Mouse (Mus musculus) MEL (cell line): ENCODE results near the gene Utrn. TPM values are rescaled to one million over a fixed set of nuclear protein-coding genes. Genes with fewer than 3 reads are reported as not detected.

Source experiments
- DNase-seq: peaks from one replicate; pipeline ENCODE4 v3.0.0; 2011; ENCODE audit warnings: low read depth, low spot score
- H3K27ac ChIP-seq: 2 replicates; pipeline ENCODE4 v1.5.1; 2012; ENCODE audit warnings: low read depth, mild to moderate bottlenecking, control low read depth, low read length, moderate library complexity; ENCODE audit not compliant: control insufficient read depth
- H3K27me3 ChIP-seq, 2 experiments: fragments of 150-350 bp in 1 of 2; sonication (generic) in 1 of 2; 2 replicates each; pipeline ENCODE4 v1.6.1; 2012; ENCODE audit warnings: low read length in 2 of 2, mild to moderate bottlenecking in 2 of 2, improper control_type of control experiment in 1 of 2, moderate library complexity in 1 of 2; ENCODE audit not compliant: insufficient read depth in 2 of 2, control insufficient read depth in 1 of 2
- H3K36me3 ChIP-seq, 2 experiments: 2 replicates each; pipeline ENCODE4 v1.6.1; 2012 to 2014; ENCODE audit warnings: low read length in 2 of 2, improper control_type of control experiment in 1 of 2, inconsistent platforms in 1 of 2, mild to moderate bottlenecking in 1 of 2; ENCODE audit not compliant: insufficient read depth in 2 of 2, control insufficient read depth in 1 of 2
- H3K4me1 ChIP-seq, 2 experiments: fragments of 150-350 bp in 1 of 2; sonication (generic) in 1 of 2; 2 replicates each; pipeline ENCODE4 v1.6.1; 2012; ENCODE audit warnings: low read length in 2 of 2, improper control_type of control experiment in 1 of 2, mild to moderate bottlenecking in 1 of 2; ENCODE audit not compliant: insufficient read depth in 2 of 2, control insufficient read depth in 1 of 2
- H3K4me3 ChIP-seq, 2 experiments: fragments of 150-350 bp in 1 of 2; sonication (generic) in 1 of 2; 2 replicates each; pipeline ENCODE4 v1.5.1; 2012; ENCODE audit warnings: low read depth in 2 of 2, low read length in 2 of 2, mild to moderate bottlenecking in 2 of 2, moderate library complexity in 2 of 2, control low read depth in 1 of 2, improper control_type of control experiment in 1 of 2; ENCODE audit not compliant: control insufficient read depth in 1 of 2, insufficient read depth in 1 of 2
- H3K79me2 ChIP-seq: 2 replicates; pipeline ENCODE4 v1.6.1; 2012; ENCODE audit warnings: mild to moderate bottlenecking, low read length, moderate library complexity; ENCODE audit not compliant: control insufficient read depth, poor library complexity, insufficient read depth
- H3K9ac ChIP-seq: 2 replicates; pipeline ENCODE4 v1.6.1; 2012; ENCODE audit warnings: low read depth, mild to moderate bottlenecking, control low read depth, low read length, moderate library complexity; ENCODE audit not compliant: control insufficient read depth, poor library complexity, severe bottlenecking
- H3K9me3 ChIP-seq: fragments of 150-350 bp; sonication (generic); replicated peaks from 2 replicates; pipeline ENCODE4 v1.6.1; 2012; ENCODE audit warnings: mild to moderate bottlenecking, low read length, improper control_type of control experiment, moderate library complexity; ENCODE audit not compliant: insufficient read depth
- E2F4 ChIP-seq: IDR thresholded peaks from 2 replicates; pipeline ENCODE4 v1.6.1; 2011; ENCODE audit warnings: low read depth, low read length, improper control_type of control experiment, borderline replicate concordance
- EP300 ChIP-seq, 2 experiments: IDR thresholded peaks; 2 replicates each; pipeline ENCODE4 v1.6.1; 2011; ENCODE audit warnings: improper control_type of control experiment in 2 of 2, low read length in 2 of 2, low read depth in 1 of 2, mild to moderate bottlenecking in 1 of 2
- ETS1 ChIP-seq: IDR thresholded peaks from 2 replicates; pipeline ENCODE4 v1.6.1; 2012; ENCODE audit warnings: low read depth, mild to moderate bottlenecking, inconsistent platforms, low read length, improper control_type of control experiment, moderate library complexity
- GATA1 ChIP-seq: IDR thresholded peaks from 2 replicates; pipeline ENCODE4 v1.6.1; 2011; ENCODE audit warnings: low read depth, low read length, improper control_type of control experiment
- JUND ChIP-seq: IDR thresholded peaks from 2 replicates; pipeline ENCODE4 v1.6.1; 2011; ENCODE audit warnings: low read depth, mild to moderate bottlenecking, improper control_type of control experiment, low read length
- MAFK ChIP-seq: IDR thresholded peaks from 2 replicates; pipeline ENCODE4 v1.6.1; 2011; ENCODE audit warnings: low read depth, mild to moderate bottlenecking, low read length, improper control_type of control experiment, borderline replicate concordance
- MAX ChIP-seq: IDR thresholded peaks from 2 replicates; pipeline ENCODE4 v1.6.1; 2011; ENCODE audit warnings: low read length, improper control_type of control experiment
- MAZ ChIP-seq: IDR thresholded peaks from 2 replicates; pipeline ENCODE4 v1.6.1; 2012; ENCODE audit warnings: low read depth, mild to moderate bottlenecking, inconsistent platforms, low read length, improper control_type of control experiment
- MXI1 ChIP-seq: IDR thresholded peaks from 2 replicates; pipeline ENCODE4 v1.6.1; 2011; ENCODE audit warnings: mild to moderate bottlenecking, low read depth, low read length, improper control_type of control experiment
- MYC ChIP-seq: IDR thresholded peaks from 2 replicates; pipeline ENCODE4 v1.6.1; 2011; ENCODE audit warnings: low read depth, mild to moderate bottlenecking, low read length, improper control_type of control experiment, moderate library complexity
- NELFE ChIP-seq: IDR thresholded peaks from 2 replicates; pipeline ENCODE4 v1.6.1; 2011; ENCODE audit warnings: low read depth, low read length, improper control_type of control experiment
- RAD21 ChIP-seq: IDR thresholded peaks from 2 replicates; pipeline ENCODE4 v1.6.1; 2011; ENCODE audit warnings: mild to moderate bottlenecking, low read depth, low read length, improper control_type of control experiment
- TAL1 ChIP-seq: IDR thresholded peaks from 2 replicates; pipeline ENCODE4 v1.6.1; 2012; ENCODE audit warnings: mild to moderate bottlenecking, inconsistent platforms, low read length, moderate library complexity, mixed read lengths
- TBP ChIP-seq: IDR thresholded peaks from 2 replicates; pipeline ENCODE4 v1.8.0; 2011; ENCODE audit warnings: low read depth, low read length, improper control_type of control experiment
- TCF12 ChIP-seq: IDR thresholded peaks from 2 replicates; pipeline ENCODE4 v1.6.1; 2014; ENCODE audit warnings: low read depth, mild to moderate bottlenecking, inconsistent platforms, low read length, improper control_type of control experiment, moderate library complexity
- USF1 ChIP-seq: IDR thresholded peaks from 2 replicates; pipeline ENCODE4 v1.6.1; 2014; ENCODE audit warnings: low read depth, mild to moderate bottlenecking, inconsistent platforms, low read length, improper control_type of control experiment, moderate library complexity
- ZKSCAN1 ChIP-seq: IDR thresholded peaks from 2 replicates; pipeline ENCODE4 v1.6.1; 2012; ENCODE audit warnings: low read depth, mild to moderate bottlenecking, inconsistent platforms, low read length, improper control_type of control experiment, moderate library complexity
- ZMIZ1 ChIP-seq: IDR thresholded peaks from 2 replicates; pipeline ENCODE4 v1.6.1; 2012; ENCODE audit warnings: low read depth, mild to moderate bottlenecking, inconsistent platforms, low read length, improper control_type of control experiment, moderate library complexity
- ZNF384 ChIP-seq: IDR thresholded peaks from 2 replicates; pipeline ENCODE4 v1.6.1; 2012; ENCODE audit warnings: low read depth, mild to moderate bottlenecking, inconsistent platforms, low read length, improper control_type of control experiment
- polyA plus RNA-seq, 2 experiments: library from polyadenylated mRNA; stranded (reverse) in 1 of 2; unstranded in 1 of 2; fragments of >175 nt in 1 of 2; fragments of >200 nt in 1 of 2; gene quantifications; 2 replicates each; pipeline versions ENCODE4 v1.2.1 to v1.2.4; 2012; ENCODE audit warnings: low replicate concordance in 2 of 2, low read depth in 1 of 2; ENCODE audit not compliant: insufficient read length in 2 of 2, insufficient read depth in 1 of 2, missing spikeins in 1 of 2
- total RNA-seq: library from RNA; depleted of rRNA; stranded (reverse); fragments of 300-350 nt; gene quantifications from 2 replicates; pipeline ENCODE4 v1.2.3, GENCODE M21; 2012

The Utrn gene
- total and polyA plus RNA-seq, 3 experiments: 2.3 to 4.3 TPM; not detected in 1

DNA sequence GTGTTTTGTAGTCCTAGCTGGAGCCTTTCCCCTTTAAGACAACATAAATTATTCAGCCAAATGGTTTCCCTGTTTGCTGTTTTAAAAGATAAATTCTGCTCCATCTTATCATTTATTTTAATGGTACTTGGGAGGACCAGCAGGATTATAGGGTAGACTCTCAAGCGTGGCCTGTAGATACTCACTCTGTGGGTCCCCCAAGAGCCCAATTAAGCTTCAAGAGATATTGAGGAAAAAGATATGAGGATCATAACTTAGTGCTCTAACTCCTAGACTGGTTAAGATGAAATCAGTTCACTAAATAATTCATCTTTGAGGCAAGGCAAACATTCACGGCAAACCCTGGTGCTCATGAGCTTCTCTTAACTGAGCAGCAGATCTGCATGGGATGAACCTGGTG is 493.1 kb downstream of the Utrn start:
- Histone ChIP-seq H3K4me3 (no peak overlapping the region), H3K9me3 (no peaks in the 10 kb centered on the region), H3K9ac (no peak overlapping the region), H3K36me3 (peaks cover 0 to 27% of the 10 kb centered on the region in 2 experiments; a peak in 2 of 4 replicates), H3K4me1 (peaks cover 12 to 31% of the 10 kb centered on the region in 2 experiments), H3K79me2 (no peaks in the 10 kb centered on the region), H3K27ac (no peak overlapping the region), H3K27me3 (no peaks in the 10 kb centered on the region)
- DNase-seq: no peak
- TF ChIP-seq MXI1 (no peak), NELFE (no peak), JUND (no peak), TAL1 (no peak), MYC (no peak)

- H3K79me2 ChIP-seq: no peaks in the 10 kb centered on the region
- H3K36me3 ChIP-seq: peaks cover 0 to 27% of the 10 kb centered on the region in 2 experiments; a peak in 2 of 4 replicates
- H3K4me3 ChIP-seq: no peak overlapping the region
- TF ChIP-seq RAD21: no peak
- peak; percentile 67; the same call in 1 of the 2 replicates for TF ChIP-seq TCF12
- TF ChIP-seq ETS1: peak; percentile 42; the same call in 1 of the 2 replicates
- TF ChIP-seq MYC: no peak
- TF ChIP-seq ZMIZ1: no peak
- TF ChIP-seq MAZ: no peak
- TF ChIP-seq EP300 (IDR thresholded peaks at IDR 0.05; ENCODE audit: low read depth in 1 of 2, low read length in 2 of 2): peak; percentile 51 to 61
- TF ChIP-seq TBP: no peak
- TF ChIP-seq GATA1: peak; percentile 72
- TF ChIP-seq MAX: no peak
- no peak overlapping the region for H3K9ac ChIP-seq
- H3K9me3 ChIP-seq: no peaks in the 10 kb centered on the region
- DNase-seq: peak; percentile 50
- H3K27me3 ChIP-seq: no peaks in the 10 kb centered on the region
- no peak overlapping the region for H3K27ac ChIP-seq
- peaks cover 12 to 31% of the 10 kb centered on the region in 2 experiments for H3K4me1 ChIP-seq
Measured at GRCm38 (mm10) chr10:12374741-12375140, 494.4 kb downstream of the Utrn start.

GRCm38 (mm10) chr10:12354556-12354955 is 514.6 kb downstream of the Utrn start:
- no peak for TF ChIP-seq E2F4
- TF ChIP-seq ETS1: no peak
- TF ChIP-seq ZKSCAN1: no peak
- no peak for TF ChIP-seq USF1
- no peak for TF ChIP-seq MAFK
- no peak for TF ChIP-seq NELFE
- no peak for TF ChIP-seq ZNF384
- TF ChIP-seq RAD21: no peak
- no peak for TF ChIP-seq MXI1
- TF ChIP-seq TBP: no peak
- Histone ChIP-seq H3K27ac (no peak overlapping the region), H3K4me3 (no peak overlapping the region), H3K9me3 (no peaks in the 10 kb centered on the region), H3K36me3 (no peaks in the 10 kb centered on the region), H3K9ac (no peak overlapping the region), H3K79me2 (no peaks in the 10 kb centered on the region), H3K4me1 (no peaks in the 10 kb centered on the region), H3K27me3 (no peaks in the 10 kb centered on the region)
- no peak for DNase-seq
